Mouse (Mus musculus) embryo, embryonic 10 days (tissue): ENCODE measurements around the gene Glrx.

Experiments used
- DNase-seq: peaks from one replicate; pipeline ENCODE4 v3.0.0-alpha.2; 2015; ENCODE audit warnings: low spot score

The Glrx gene

GRCm38 (mm10) chr13:75891868-75892267 lies 52.2 kb downstream of the Glrx start:
- DNase-seq, result no peak

- DNase-seq, result no peak
Measured at GRCm38 (mm10) chr13:75892291-75892690, 52.6 kb downstream of the Glrx start.

- DNase-seq, result no peak
Measured at GRCm38 (mm10) chr13:75892876-75893275, 53.2 kb downstream of the Glrx start.
